Mouse (Mus musculus) megakaryocyte progenitor cell, adult 5-6 weeks (primary cell): ENCODE data around the gene Iqcc. TPM values are rescaled to one million over a fixed set of nuclear protein-coding genes. Genes with fewer than 3 reads are reported as not detected.

Experiments used
- ATAC-seq: replicated peaks from 2 replicates; pipeline ENCODE4 v1.8.0; 2016; ENCODE audit warnings: mild to moderate bottlenecking, moderate TSS enrichment, inconsistent platforms; ENCODE audit not compliant: poor library complexity
- total RNA-seq, 2 experiments: library from RNA; stranded (forward) in 1 of 2; stranded (reverse) in 1 of 2; fragments of 157-497, 149-512 nt in 1 of 2; fragments of 200-1000 nt in 1 of 2; gene quantifications; 2 replicates each; pipeline versions ENCODE4 v1.2.3 to v1.2.4; 2015 to 2017

Iqcc gene
- total RNA-seq, 2 experiments from 2014 or later: 16.8 to 17.5 TPM

GRCm38 (mm10) chr4:129584370-129584769, 34.5 kb downstream of the Iqcc start:
- no peak for ATAC-seq

GRCm38 (mm10) chr4:129582251-129582650, 36.6 kb downstream of the Iqcc start:
- no peak for ATAC-seq

- no peak for ATAC-seq
Measured at GRCm38 (mm10) chr4:129580347-129580746, 38.6 kb downstream of the Iqcc start.

GRCm38 (mm10) chr4:129578466-129578865, 40.4 kb downstream of the Iqcc start, which contains the start of gene Fam167b:
Gene Fam167b, minus strand, starts transcription at chr4:129578549.
- no peak for ATAC-seq

- ATAC-seq: no peak
Measured at GRCm38 (mm10) chr4:129577688-129578087, 41.2 kb downstream of the Iqcc start.

GRCm38 (mm10) chr4:129576863-129577491, 41.9 kb downstream of the Iqcc start:
- peak; percentile 71 for ATAC-seq

GRCm38 (mm10) chr4:129575171-129575844, 43.6 kb downstream of the Iqcc start:
- peak; percentile 73 for ATAC-seq

- ATAC-seq: no peak
Measured at GRCm38 (mm10) chr4:129573430-129573829, 45.5 kb downstream of the Iqcc start, which contains the start of gene Lck. Gene Lck, minus strand, starts transcription at chr4:129573641.

- ATAC-seq: no peak
Measured at GRCm38 (mm10) chr4:129573093-129573370, 45.9 kb downstream of the Iqcc start.

GRCm38 (mm10) chr4:129572236-129573092, 46.4 kb downstream of the Iqcc start:
- ATAC-seq: no peak

GRCm38 (mm10) chr4:129571551-129572084, 47.3 kb downstream of the Iqcc start:
- ATAC-seq: no peak

- no peak for ATAC-seq
Measured at GRCm38 (mm10) chr4:129570028-129570427, 48.9 kb downstream of the Iqcc start.

GRCm38 (mm10) chr4:129568366-129568765, 50.5 kb downstream of the Iqcc start:
- no peak for ATAC-seq

- ATAC-seq: no peak
Measured at GRCm38 (mm10) chr4:129565139-129565538, 53.8 kb downstream of the Iqcc start.

Other genes starting within 250 kb of the Iqcc start
- gene Zbtb8a, start 241.0 kb downstream of the Iqcc start, total RNA-seq (2015): 2.1 and 2.6 TPM in 2 replicates
- gene Zbtb8a, start 241.0 kb downstream of the Iqcc start, total RNA-seq (2017): 5.4 and 7.3 TPM in 2 replicates
- not detected in 2 replicates for gene Zbtb8b, start 178.2 kb downstream of the Iqcc start, total RNA-seq (2015)
- not detected in 2 replicates for gene Zbtb8b, start 178.2 kb downstream of the Iqcc start, total RNA-seq (2017)
- gene Bsdc1, start 157.5 kb downstream of the Iqcc start, total RNA-seq (2015): 14.4 and 14.6 TPM in 2 replicates
- 23.1 and 24.8 TPM in 2 replicates for gene Bsdc1, start 157.5 kb downstream of the Iqcc start, total RNA-seq (2017)
- gene Tssk3, start 128.1 kb downstream of the Iqcc start, total RNA-seq (2015): not detected in 2 replicates
- not detected in 2 replicates for gene Tssk3, start 128.1 kb downstream of the Iqcc start, total RNA-seq (2017)
- not detected in 2 replicates for gene Fam229a, start 127.9 kb downstream of the Iqcc start, total RNA-seq (2015)
- not detected in 2 replicates for gene Fam229a, start 127.9 kb downstream of the Iqcc start, total RNA-seq (2017)
- 56.8 and 62.3 TPM in 2 replicates for gene Marcksl1, start 105.5 kb downstream of the Iqcc start, total RNA-seq (2015)
- gene Marcksl1, start 105.5 kb downstream of the Iqcc start, total RNA-seq (2017): 37.5 and 43.9 TPM in 2 replicates
- gene Hdac1, start 76.4 kb downstream of the Iqcc start, total RNA-seq (2015): 114 and 119 TPM in 2 replicates
- 58.5 and 79.7 TPM in 2 replicates for gene Hdac1, start 76.4 kb downstream of the Iqcc start, total RNA-seq (2017)
- gene Lck, start 45.5 kb downstream of the Iqcc start, total RNA-seq (2015): 1.2 and 2.7 TPM in 2 replicates
- 3.5 and 4.4 TPM in 2 replicates for gene Lck, start 45.5 kb downstream of the Iqcc start, total RNA-seq (2017)
- gene Fam167b, start 40.5 kb downstream of the Iqcc start, total RNA-seq (2015): not detected in 2 replicates
- not detected in 2 replicates for gene Fam167b, start 40.5 kb downstream of the Iqcc start, total RNA-seq (2017)
- gene Eif3i, start 18.5 kb downstream of the Iqcc start, total RNA-seq (2015): 405 and 434 TPM in 2 replicates
- 298 and 336 TPM in 2 replicates for gene Eif3i, start 18.5 kb downstream of the Iqcc start, total RNA-seq (2017)
- 97.2 and 104 TPM in 2 replicates for gene Tmem234, start 18.4 kb downstream of the Iqcc start, total RNA-seq (2015)
- gene Tmem234, start 18.4 kb downstream of the Iqcc start, total RNA-seq (2017): 100 and 123 TPM in 2 replicates
- gene Dcdc2b, start 4.8 kb downstream of the Iqcc start, total RNA-seq (2015): 1.3 TPM in 1 of 2 replicates, not detected in the other
- gene Dcdc2b, start 4.8 kb downstream of the Iqcc start, total RNA-seq (2017): 0.81 TPM in 1 of 2 replicates, not detected in the other
- gene Ccdc28b, start 4.8 kb upstream of the Iqcc start, total RNA-seq (2015): 43.6 and 55.5 TPM in 2 replicates
- 53.6 and 57.7 TPM in 2 replicates for gene Ccdc28b, start 4.8 kb upstream of the Iqcc start, total RNA-seq (2017)
- gene Txlna, start 22.0 kb upstream of the Iqcc start, total RNA-seq (2015): 29.9 and 34.6 TPM in 2 replicates
- gene Txlna, start 22.0 kb upstream of the Iqcc start, total RNA-seq (2017): 115 and 143 TPM in 2 replicates
- 23.4 and 30.0 TPM in 2 replicates for gene Kpna6, start 53.7 kb upstream of the Iqcc start, total RNA-seq (2015)
- 20.4 and 20.9 TPM in 2 replicates for gene Kpna6, start 53.7 kb upstream of the Iqcc start, total RNA-seq (2017)
- gene Tmem39b, start 77.7 kb upstream of the Iqcc start, total RNA-seq (2015): 23.5 and 26.4 TPM in 2 replicates
- 3.0 and 7.3 TPM in 2 replicates for gene Tmem39b, start 77.7 kb upstream of the Iqcc start, total RNA-seq (2017)
- 104 and 118 TPM in 2 replicates for gene Khdrbs1, start 123.2 kb upstream of the Iqcc start, total RNA-seq (2015)
- gene Khdrbs1, start 123.2 kb upstream of the Iqcc start, total RNA-seq (2017): 87.7 and 97.3 TPM in 2 replicates
- gene Ptp4a2, start 192.1 kb upstream of the Iqcc start, total RNA-seq (2015): 310 and 335 TPM in 2 replicates
- gene Ptp4a2, start 192.1 kb upstream of the Iqcc start, total RNA-seq (2017): 303 and 393 TPM in 2 replicates